Mouse (Mus musculus) hindbrain, embryonic 11.5 days (tissue): ENCODE results near the gene Slc25a12. TPM values are rescaled to one million over a fixed set of nuclear protein-coding genes. Genes with fewer than 3 reads are reported as not detected.

Experiments used
- ATAC-seq: fragments of 200-750 bp; cut with Nextera tagmentation; 2 replicates; pipeline ENCODE4 v1.8.0; 2017; ENCODE audit warnings: mild to moderate bottlenecking, moderate TSS enrichment, moderate library complexity; ENCODE audit not compliant: low FRiP score
- DNase-seq: peaks from one replicate; pipeline ENCODE4 v3.0.0-alpha.2; 2015; ENCODE audit warnings: low spot score
- H3K27ac ChIP-seq: fragments of 300-500 bp; sonication (generic); 2 replicates; pipeline ENCODE4 v1.5.1; 2014; ENCODE audit warnings: mild to moderate bottlenecking, low read depth, low read length
- H3K27me3 ChIP-seq: fragments of 300-500 bp; sonication (generic); 2 replicates; pipeline ENCODE4 v1.6.1; 2014; ENCODE audit warnings: mild to moderate bottlenecking, low read length, moderate library complexity, mixed read lengths; ENCODE audit not compliant: control insufficient read depth, insufficient read depth
- H3K36me3 ChIP-seq: fragments of 300-500 bp; sonication (generic); 2 replicates; pipeline ENCODE4 v1.6.1; 2014; ENCODE audit warnings: mild to moderate bottlenecking, low read length, moderate library complexity, mixed read lengths; ENCODE audit not compliant: control insufficient read depth, insufficient read depth
- H3K4me1 ChIP-seq: fragments of 300-500 bp; sonication (generic); replicated peaks from 2 replicates; pipeline ENCODE4 v1.6.1; 2014; ENCODE audit warnings: low read length, mixed read lengths; ENCODE audit not compliant: control insufficient read depth, insufficient read depth
- H3K4me2 ChIP-seq: fragments of 300-500 bp; sonication (generic); replicated peaks from 2 replicates; pipeline ENCODE4 v1.6.1; 2014; ENCODE audit warnings: mild to moderate bottlenecking, low read depth, low read length
- H3K4me3 ChIP-seq: fragments of 300-500 bp; sonication (generic); 2 replicates; pipeline ENCODE4 v1.5.1; 2014; ENCODE audit warnings: low read depth, low read length
- H3K9ac ChIP-seq: fragments of 300-500 bp; sonication (generic); 2 replicates; pipeline ENCODE4 v1.6.1; 2014; ENCODE audit warnings: low read depth, low read length
- H3K9me3 ChIP-seq: fragments of 300-500 bp; sonication (generic); 2 replicates; pipeline ENCODE4 v1.6.1; 2016; ENCODE audit warnings: low read length; ENCODE audit not compliant: control insufficient read depth
- WGBS: fragments of 180-500 bp; shearing (Covaris S2); extraction: QIAGEN DNeasy Blood & Tissue Kit; methylation state at CpG from one replicate; pipeline ENCODE4 v1.1.7; 2014; 5-methylcytosine and 5-hydroxymethylcytosine counted together
- polyA plus RNA-seq: library from polyadenylated mRNA; unstranded; fragments of >200 nt; fragmentation: Nextera tagmentation; extraction: Ambion mirVana; gene quantifications from 2 replicates; pipeline ENCODE4 v1.2.1, GENCODE M21; 2014

Gene Slc25a12
- polyA plus RNA-seq, 1 experiment from 2014 or later: 41.5 TPM

DNA sequence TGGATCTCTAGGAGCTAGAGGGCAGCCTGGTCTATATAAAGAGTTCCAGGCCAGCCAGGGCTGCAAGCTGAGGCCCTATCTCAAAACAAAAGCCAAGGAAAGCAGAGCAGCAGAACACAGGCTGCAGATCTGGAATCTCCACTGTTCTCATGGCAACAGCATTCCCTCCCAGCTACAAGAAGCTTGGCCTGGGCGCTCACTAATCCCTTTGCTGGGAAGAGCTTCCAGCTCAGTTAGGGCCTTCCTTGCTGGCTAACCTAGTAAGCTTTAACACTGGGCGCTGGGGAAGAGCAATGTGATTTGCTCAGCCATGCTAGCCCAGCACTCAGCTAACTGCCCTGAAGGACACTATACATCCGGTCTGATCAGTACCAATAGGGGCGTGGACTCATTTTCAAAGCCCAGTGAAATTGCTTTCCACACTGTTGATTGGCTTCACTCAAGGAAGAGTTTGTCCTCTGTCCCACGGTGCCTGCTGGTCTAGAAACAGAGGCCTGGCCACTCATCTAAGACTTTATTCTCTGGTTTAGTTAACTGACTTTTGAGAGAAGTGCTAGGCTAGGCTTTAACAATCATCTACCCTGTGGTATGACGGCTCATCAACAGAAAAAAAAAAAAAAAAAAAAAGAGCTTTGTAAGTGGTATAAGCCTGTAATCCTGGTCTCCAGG lies 77.3 kb downstream of the Slc25a12 start:
- Histone ChIP-seq H3K27me3 (no peaks in the 10 kb centered on the region), H3K4me2 (no peak overlapping the region), H3K27ac (no peak overlapping the region), H3K9me3 (no peaks in the 10 kb centered on the region), H3K9ac (no peak overlapping the region), H3K36me3 (no peaks in the 10 kb centered on the region), H3K4me3 (no peak overlapping the region), H3K4me1 (no peaks in the 10 kb centered on the region)
- ATAC-seq: no peak
- no peak for DNase-seq
- WGBS: 60% methylated on average over 6 of the region's 6 CpGs

DNA sequence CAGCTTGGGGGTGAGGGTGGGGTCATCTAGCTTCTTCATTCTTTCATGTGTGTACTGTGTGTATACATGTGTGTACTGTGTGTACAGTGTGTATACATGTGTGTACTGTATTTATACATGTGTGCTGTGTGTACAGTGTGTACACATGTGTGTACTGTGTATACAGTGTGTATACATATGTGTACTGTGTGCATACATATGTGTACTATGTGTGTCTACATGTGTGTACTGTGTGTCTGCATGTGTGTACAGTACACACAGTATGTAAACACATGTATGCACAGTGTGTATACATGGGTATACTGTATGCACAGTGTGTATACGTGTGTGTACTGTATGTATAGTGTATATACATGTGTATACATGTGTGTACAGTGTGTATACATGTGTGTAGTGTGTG lies 85.6 kb downstream of the Slc25a12 start:
- no peaks in the 10 kb centered on the region for H3K9me3 ChIP-seq
- no peak for ATAC-seq
- no peaks in the 10 kb centered on the region for H3K27me3 ChIP-seq
- H3K27ac ChIP-seq: no peak overlapping the region
- WGBS: 79% methylated on average over 1 of the region's 1 CpGs
- H3K4me3 ChIP-seq: no peak overlapping the region
- no peak overlapping the region for H3K4me2 ChIP-seq
- DNase-seq: no peak
- H3K36me3 ChIP-seq: no peaks in the 10 kb centered on the region
- no peak overlapping the region for H3K9ac ChIP-seq
- no peaks in the 10 kb centered on the region for H3K4me1 ChIP-seq

DNA sequence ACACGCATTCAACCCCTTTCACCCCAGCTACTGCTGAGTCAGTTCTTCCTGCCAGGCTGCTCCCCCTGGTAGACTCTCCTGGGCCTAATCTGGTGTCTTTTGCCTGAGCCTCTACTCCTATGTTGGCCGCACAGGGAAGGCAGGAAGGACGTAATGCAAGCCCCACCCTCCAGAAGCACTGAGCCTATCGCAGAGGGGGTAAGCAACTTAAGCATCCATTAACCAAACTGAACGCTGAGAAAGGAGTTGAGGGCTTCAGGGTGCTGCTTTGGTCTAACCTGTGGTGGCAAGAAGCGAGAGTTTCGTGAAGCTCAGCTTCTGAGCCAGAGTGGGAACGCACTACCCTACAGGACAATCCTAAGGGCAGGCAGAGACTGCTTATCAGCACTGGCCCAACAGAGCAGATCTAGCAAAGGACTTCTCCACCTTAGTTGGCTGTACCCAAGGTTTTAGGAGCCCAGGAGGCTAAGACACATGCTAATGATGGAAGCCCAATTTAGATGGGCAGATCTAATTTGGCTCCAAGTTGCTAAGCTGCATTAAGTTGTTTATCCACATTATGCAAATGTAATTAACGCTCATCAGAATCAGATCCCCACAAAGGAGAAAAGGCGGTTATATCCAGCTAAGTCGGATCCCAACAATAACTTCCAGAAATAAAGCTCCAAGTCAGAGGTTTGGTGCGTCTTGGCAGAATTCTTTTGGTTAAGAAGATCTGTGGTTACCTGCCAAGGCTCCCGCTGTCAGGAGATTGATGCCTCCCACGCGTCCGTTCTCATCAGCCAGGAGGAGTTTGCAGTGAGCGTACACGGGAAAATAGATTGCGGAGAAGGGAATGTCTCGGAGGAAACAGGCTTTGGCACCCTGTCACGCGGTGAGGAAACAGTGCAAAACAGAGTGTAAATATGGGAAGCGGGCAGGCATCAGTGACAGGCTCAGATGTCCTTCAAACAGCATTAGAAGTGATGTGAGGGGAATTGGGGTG lies 88.5 kb downstream of the Slc25a12 start:
- no peak for ATAC-seq
- Histone ChIP-seq H3K4me1 (no peaks in the 10 kb centered on the region), H3K36me3 (no peaks in the 10 kb centered on the region), H3K27ac (no peak overlapping the region), H3K4me2 (no peak overlapping the region), H3K9me3 (no peaks in the 10 kb centered on the region), H3K9ac (no peak overlapping the region), H3K4me3 (no peak overlapping the region), H3K27me3 (no peaks in the 10 kb centered on the region)
- 82% methylated on average over 23 of the region's 23 CpGs for WGBS
- no peak for DNase-seq

DNA sequence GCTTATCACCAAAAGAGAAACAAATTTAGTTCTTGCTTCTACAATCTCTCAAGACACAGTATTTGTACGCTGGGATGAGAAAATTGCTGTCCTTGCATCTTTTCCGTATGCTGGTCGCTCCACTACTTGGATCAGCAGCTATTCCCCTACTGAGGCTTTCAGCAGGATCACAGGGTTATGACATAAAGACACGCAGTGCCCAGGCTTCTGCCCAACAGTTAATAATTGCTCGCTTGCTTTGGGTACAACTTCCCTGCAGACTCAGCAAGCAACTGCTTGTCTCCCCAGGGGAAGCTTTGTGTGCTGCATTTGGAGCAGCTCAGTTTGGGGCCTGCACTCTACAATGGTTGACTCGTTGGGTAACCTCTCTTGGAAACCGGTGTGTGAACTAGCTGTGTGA lies 91.8 kb downstream of the Slc25a12 start:
- DNase-seq: no peak
- Histone ChIP-seq H3K4me3 (no peak overlapping the region), H3K4me1 (no peaks in the 10 kb centered on the region), H3K9ac (no peak overlapping the region), H3K27ac (no peak overlapping the region), H3K9me3 (no peaks in the 10 kb centered on the region), H3K36me3 (no peaks in the 10 kb centered on the region), H3K27me3 (no peaks in the 10 kb centered on the region), H3K4me2 (no peak overlapping the region)
- ATAC-seq: no peak
- WGBS: 83% methylated on average over 7 of the region's 7 CpGs

DNA sequence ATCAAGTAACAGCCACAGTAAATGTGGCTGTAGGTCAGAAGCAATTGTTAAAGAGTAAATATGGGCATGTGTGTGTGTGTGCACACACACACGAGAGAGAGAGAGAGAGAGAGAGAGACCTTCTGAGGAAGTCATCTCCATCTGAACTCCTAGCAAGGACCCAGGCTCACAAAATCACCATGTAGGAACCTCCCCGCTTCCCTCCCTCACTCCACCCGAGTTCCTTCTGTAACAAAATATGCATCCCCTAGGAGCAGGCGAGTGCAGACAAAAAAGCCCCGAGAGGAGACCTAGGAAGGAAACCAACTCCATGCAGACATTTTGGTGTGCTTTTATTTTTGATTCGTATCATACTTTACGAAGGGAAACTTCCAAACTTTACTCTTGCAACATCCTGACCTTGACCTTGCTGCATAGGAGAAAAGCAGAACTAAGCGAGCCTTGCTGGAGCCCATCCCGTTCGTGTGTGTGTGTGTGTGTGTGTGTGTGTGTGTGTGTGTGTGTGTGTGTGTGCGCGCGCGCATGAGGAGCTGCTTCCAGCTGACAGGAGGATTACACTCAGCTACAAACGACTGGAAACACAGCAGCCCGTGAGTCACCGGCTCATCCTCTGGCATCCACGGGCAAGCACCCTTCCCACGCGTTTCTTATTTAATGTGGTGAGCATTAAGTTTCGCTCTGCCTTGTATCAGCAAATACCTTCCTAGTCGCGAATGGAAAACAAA lies 93.4 kb downstream of the Slc25a12 start:
- H3K27ac ChIP-seq: no peak overlapping the region
- H3K9ac ChIP-seq: no peak overlapping the region
- no peaks in the 10 kb centered on the region for H3K36me3 ChIP-seq
- H3K9me3 ChIP-seq: no peaks in the 10 kb centered on the region
- no peaks in the 10 kb centered on the region for H3K4me1 ChIP-seq
- no peak overlapping the region for H3K4me2 ChIP-seq
- WGBS: 72% methylated on average over 23 of the region's 23 CpGs
- ATAC-seq (no peak), DNase-seq (no peak)
- H3K27me3 ChIP-seq: no peaks in the 10 kb centered on the region
- H3K4me3 ChIP-seq: no peak overlapping the region

DNA sequence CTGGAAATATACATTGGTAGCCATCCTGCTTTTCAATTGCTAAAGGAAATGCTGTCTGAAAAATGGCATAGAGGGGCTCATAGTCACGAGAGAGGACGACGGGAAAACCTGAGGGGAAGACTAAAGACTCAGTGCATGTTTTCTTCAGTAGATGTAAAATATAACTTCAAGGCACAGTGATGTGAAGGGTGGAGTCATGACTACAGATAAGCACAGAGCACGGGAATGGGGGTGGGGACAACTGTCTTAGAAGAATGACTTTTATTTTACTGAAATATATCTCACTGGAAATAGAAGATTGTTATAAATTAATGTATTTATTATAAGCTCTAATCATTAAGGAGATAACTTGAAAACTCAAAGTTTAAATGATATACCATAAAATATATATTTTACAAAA lies 97.5 kb downstream of the Slc25a12 start:
- H3K4me3 ChIP-seq: no peak overlapping the region
- 88% methylated on average over 4 of the region's 4 CpGs for WGBS
- no peaks in the 10 kb centered on the region for H3K27me3 ChIP-seq
- no peaks in the 10 kb centered on the region for H3K9me3 ChIP-seq
- ATAC-seq: no peak
- no peaks in the 10 kb centered on the region for H3K36me3 ChIP-seq
- no peak overlapping the region for H3K9ac ChIP-seq
- no peak overlapping the region for H3K27ac ChIP-seq
- no peak for DNase-seq
- H3K4me1 ChIP-seq: no peaks in the 10 kb centered on the region
- H3K4me2 ChIP-seq: no peak overlapping the region

DNA sequence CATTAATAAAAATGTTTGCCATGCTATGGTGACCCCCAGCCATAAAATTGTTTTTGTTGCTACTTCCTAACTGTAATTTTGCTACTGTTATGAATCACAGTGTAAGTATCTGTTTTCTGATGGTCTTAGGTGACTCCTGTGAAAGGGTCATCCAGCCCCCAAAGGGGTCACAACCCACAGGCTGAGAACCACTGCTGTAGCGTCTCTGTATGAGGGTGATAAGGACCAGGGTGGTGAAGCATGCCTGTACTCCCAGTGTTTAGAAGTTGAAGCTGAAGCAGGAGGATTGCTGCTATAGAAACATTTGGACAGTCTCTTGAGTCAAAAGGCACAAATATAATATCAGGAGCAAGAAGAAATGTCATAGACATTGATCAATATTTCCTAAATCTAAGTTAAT lies 98.2 kb downstream of the Slc25a12 start:
- no peak overlapping the region for H3K27ac ChIP-seq
- H3K4me3 ChIP-seq: no peak overlapping the region
- no peak overlapping the region for H3K9ac ChIP-seq
- no peaks in the 10 kb centered on the region for H3K36me3 ChIP-seq
- H3K27me3 ChIP-seq: no peaks in the 10 kb centered on the region
- H3K4me2 ChIP-seq: no peak overlapping the region
- DNase-seq: no peak
- ATAC-seq: no peak
- H3K9me3 ChIP-seq: no peaks in the 10 kb centered on the region
- 71% methylated on average over 1 of the region's 1 CpGs for WGBS
- no peaks in the 10 kb centered on the region for H3K4me1 ChIP-seq

DNA sequence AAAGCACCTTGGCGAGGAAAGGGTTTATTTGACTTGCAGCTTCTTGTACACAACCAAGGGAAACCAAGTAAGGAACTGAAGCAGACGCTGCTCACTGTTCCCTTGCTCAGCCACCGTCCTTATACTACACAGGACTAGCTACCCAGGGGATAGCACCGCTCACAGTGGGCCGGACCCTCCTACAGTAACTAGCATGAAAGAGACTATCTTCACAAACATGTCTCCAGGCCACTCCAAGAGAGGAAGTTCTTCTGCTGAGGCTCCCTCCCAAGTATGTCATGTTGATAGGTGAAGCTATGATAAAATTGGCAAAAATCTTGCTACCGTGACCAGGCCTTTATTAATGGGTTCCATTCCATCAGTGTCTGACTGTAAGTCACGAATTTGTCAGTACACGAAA lies 98.9 kb downstream of the Slc25a12 start:
- 95% methylated on average over 8 of the region's 8 CpGs for WGBS
- H3K9ac ChIP-seq: no peak overlapping the region
- H3K27me3 ChIP-seq: no peaks in the 10 kb centered on the region
- no peak overlapping the region for H3K4me2 ChIP-seq
- H3K27ac ChIP-seq: no peak overlapping the region
- H3K36me3 ChIP-seq: no peaks in the 10 kb centered on the region
- DNase-seq: no peak
- H3K9me3 ChIP-seq: no peaks in the 10 kb centered on the region
- no peaks in the 10 kb centered on the region for H3K4me1 ChIP-seq
- no peak overlapping the region for H3K4me3 ChIP-seq
- ATAC-seq: no peak
